Mouse (Mus musculus): ENCODE results near the gene Cmip.

- TF ChIP-seq CTCF (IDR thresholded peaks at IDR 0.05; ENCODE audit: borderline replicate concordance, insufficient read depth, low read length) (no peak), POLR2A (IDR thresholded peaks at IDR 0.05; ENCODE audit: low read depth, low read length) (no peak)
Measured at GRCm38 (mm10) chr8:117212100-117212499, 44.8 kb upstream of the Cmip start.
